Mouse (Mus musculus) testis, adult 2 months (tissue): Measurements from ENCODE around the gene Setx.

Experiments
- CTCF ChIP-seq: fragments of 200-500 bp; IDR thresholded peaks from 2 replicates; pipeline ENCODE4 v1.5.1; 2012; ENCODE audit warnings: low read depth, mild to moderate bottlenecking, inconsistent platforms, low read length, moderate library complexity; ENCODE audit not compliant: control insufficient read depth, insufficient read depth, insufficient replicate concordance
- POLR2A ChIP-seq: fragments of 200-500 bp; IDR thresholded peaks from 2 replicates; pipeline ENCODE4 v1.6.1; 2012; ENCODE audit warnings: low read depth, mild to moderate bottlenecking, inconsistent platforms, low read length, moderate library complexity; ENCODE audit not compliant: control insufficient read depth

DNA sequence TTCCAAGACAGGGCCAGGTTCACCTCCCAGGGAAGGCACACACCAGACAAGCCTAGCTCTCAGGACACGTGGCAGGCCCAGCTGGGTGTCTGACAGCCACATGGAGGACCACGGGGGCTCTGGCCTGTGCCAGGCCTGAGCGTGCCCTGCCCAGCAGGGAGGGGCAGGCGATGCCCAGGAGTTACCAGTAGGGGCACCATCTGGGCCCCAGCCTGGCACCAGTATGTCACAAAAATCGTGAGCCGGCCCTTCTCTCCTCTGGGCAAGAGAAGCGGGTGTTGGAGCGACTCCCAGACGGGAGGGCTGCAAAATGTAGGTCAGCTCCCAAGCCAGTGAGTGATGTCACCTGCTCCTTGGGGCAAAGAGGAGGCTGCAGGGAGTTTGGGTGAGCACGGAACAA lies 93.9 kb downstream of the Setx start:
- TF ChIP-seq CTCF (no peak), POLR2A (no peak)
